9 mouse cellular contexts compared by ENCODE assay signal in the genomic region with DNA sequence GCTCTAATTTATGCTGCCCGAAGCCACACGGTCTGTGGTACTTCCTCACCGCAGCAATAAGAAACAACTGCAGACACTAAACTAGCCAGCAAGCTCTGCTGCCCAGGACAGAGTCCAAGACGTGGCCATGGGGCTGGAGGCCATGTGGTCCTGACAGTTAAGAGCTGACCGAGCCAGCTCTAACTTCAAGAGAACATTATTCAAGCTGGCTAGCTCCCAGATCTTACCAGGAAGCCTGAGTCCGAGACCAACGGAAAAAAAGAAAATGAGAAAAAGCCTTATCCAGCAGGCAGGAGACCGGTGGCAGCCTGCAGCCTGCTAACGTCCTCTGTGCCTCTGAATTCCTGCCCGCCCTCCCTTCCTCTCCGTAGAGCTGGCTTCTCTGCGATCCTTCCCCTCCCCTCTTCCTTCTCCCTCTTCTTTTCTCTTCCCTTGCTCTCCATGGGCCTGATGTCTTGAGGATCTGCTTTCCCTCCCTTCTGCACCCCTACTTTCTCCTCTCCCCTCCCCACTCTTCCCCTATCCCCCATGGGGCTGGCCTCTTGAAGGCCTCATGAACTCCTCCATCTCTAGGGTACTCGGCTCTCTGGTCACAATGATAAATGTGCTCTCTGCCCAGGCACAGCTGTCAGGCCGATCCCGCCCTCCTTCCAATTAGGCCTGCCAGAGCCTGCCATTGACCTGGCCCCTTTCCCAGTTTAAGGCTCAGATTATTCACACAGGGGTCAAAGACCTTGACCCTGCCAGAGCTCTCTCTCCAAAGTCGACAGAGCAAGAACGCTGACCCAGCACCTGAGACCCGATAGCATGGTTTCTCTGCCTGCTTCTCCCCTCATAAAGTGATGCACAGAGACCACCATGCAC. TPM values are rescaled to one million over a fixed set of nuclear protein-coding genes. Genes with fewer than 3 reads are reported as not detected.
DNase-seq lines count a peak whose midpoint lies in the region; ATAC-seq lines count a peak whose summit lies in the region.
"Had no signal": no experiment of that assay in that cellular context is flagged by ENCODE, and none has a peak within 500 bp of the region (broad histone marks: within the 10 kb centered on the region; RNA-seq: fewer than 3 reads in every experiment).

No protein-coding gene starts in this region.

- peak overlapping the region; percentile 30; the same call in 1 of the 2 replicates for H3K4me2 ChIP-seq in kidney, embryonic 15.5 days
- no peak overlapping the region for H3K4me2 ChIP-seq in liver, embryonic 12.5 days

- H3K27me3 ChIP-seq in kidney, embryonic 15.5 days = no peaks in the 10 kb centered on the region
- H3K27me3 ChIP-seq in liver, embryonic 12.5 days (replicated peaks) = no peaks in the 10 kb centered on the region

- no peak overlapping the region for H3K9ac ChIP-seq in kidney, embryonic 15.5 days
- H3K9ac ChIP-seq in liver, embryonic 12.5 days = no peak overlapping the region
- H3K9ac ChIP-seq: liver, embryonic 14.5 days had no signal

- peak; percentile 47 to 79 for DNase-seq in adrenal gland, adult (ENCODE audit: inconsistent age in 2 of 2, low spot score in 1 of 2)
- DNase-seq in adrenal gland, postnatal 4 days (ENCODE audit: low spot score in 2 of 2) = no peak
- peak; percentile 45 for DNase-seq in ovary, postnatal 36 days (ENCODE audit: low spot score)
- DNase-seq in ovary, postnatal 14 days (ENCODE audit: low spot score) = no peak
- no peak for DNase-seq in layer of hippocampus, adult 9-11 months

- no peak overlapping the region for H3K4me3 ChIP-seq in kidney, embryonic 15.5 days (replicated peaks)
- H3K4me3 ChIP-seq in liver, embryonic 12.5 days = no peak overlapping the region

- H3K4me1 ChIP-seq in kidney, embryonic 15.5 days = peaks cover 11% of the 10 kb centered on the region
- H3K4me1 ChIP-seq in liver, embryonic 12.5 days = 0 out of 2 replicates have a peak, but pooled peaks cover 4% of the 10 kb centered on the region

- 0 out of 2 replicates have a peak, but pooled peaks cover 2% of the 10 kb centered on the region for H3K9me3 ChIP-seq in kidney, embryonic 15.5 days (replicated peaks)
- H3K9me3 ChIP-seq in liver, embryonic 12.5 days (replicated peaks) = peaks cover 6% of the 10 kb centered on the region; the same call in 1 of the 2 replicates

- no peak overlapping the region for H3K27ac ChIP-seq in kidney, embryonic 15.5 days
- no peak overlapping the region for H3K27ac ChIP-seq in liver, embryonic 12.5 days
- H3K27ac ChIP-seq: liver, embryonic 14.5 days had no signal

- H3K36me3 ChIP-seq in kidney, embryonic 15.5 days = no peaks in the 10 kb centered on the region
- no peaks in the 10 kb centered on the region for H3K36me3 ChIP-seq in liver, embryonic 12.5 days

- peak; percentile 40; the same call in 1 of the 2 replicates for ATAC-seq in kidney, embryonic 15.5 days (replicated peaks; ENCODE audit: low FRiP score)
- ATAC-seq in neutrophil, adult 5-6 weeks (ENCODE audit: extremely low read depth, insufficient number of reproducible peaks, low FRiP score, poor library complexity, severe bottlenecking) = 0 out of 2 replicates have a peak, but pooled peaks have one; percentile 6
- ATAC-seq in liver, embryonic 12.5 days = no peak

- 12% methylated on average over 18 of the region's 18 CpGs for WGBS in kidney, embryonic 15.5 days
- WGBS in liver, embryonic 12.5 days (ENCODE audit: insufficient replicate concordance) = 45% methylated on average over 18 of the region's 18 CpGs

RNA-seq across cellular contexts. Expression of a gene that starts 18.6 kb away (rescaled TPM):
- total RNA-seq in adrenal gland, postnatal 4 days (2021) = 10 to 100 TPM; 16.6 to 23.7 TPM
- 10.2 and 12.8 TPM in 2 replicates for polyA plus RNA-seq in kidney, embryonic 15.5 days (2015; fragmentation: Nextera tagmentation; extraction: Ambion mirVana)
- 1.2 and 2.1 TPM in 2 replicates for total RNA-seq in neutrophil, adult 5-6 weeks (2017)
- polyA plus RNA-seq in liver, embryonic 12.5 days (2016; fragmentation: Nextera tagmentation; extraction: Ambion mirVana) = 1.1 and 1.2 TPM in 2 replicates

Comparison
In these comparisons a context has a peak if more than half of its experiments do, and no peak if none do; other contexts are left out.
1. DNase-seq: peak in adrenal gland, adult (2 of 2) and ovary, postnatal 36 days (single experiment); none in adrenal gland, postnatal 4 days (0 of 2), ovary, postnatal 14 days (single experiment) and layer of hippocampus, adult 9-11 months (single experiment).